Mouse (Mus musculus) 3134 (cell line): ENCODE measurements around the gene Anks1b.

ENCODE experiments used
- DNase-seq: peaks from one replicate; pipeline ENCODE4 v3.0.0-alpha.2; 2011; ENCODE audit warnings: low spot score; ENCODE audit not compliant: insufficient read length; ENCODE audit errors: extremely low read depth

Gene Anks1b

GRCm38 (mm10) chr10:90718684-90719083, 845.4 kb downstream of the Anks1b start:
- DNase-seq, result no peak

GRCm38 (mm10) chr10:90719996-90720395, 846.7 kb downstream of the Anks1b start:
- DNase-seq, result no peak

GRCm38 (mm10) chr10:90723071-90723494, 849.8 kb downstream of the Anks1b start:
- DNase-seq, result no peak

- no peak for DNase-seq
Observed at GRCm38 (mm10) chr10:90723941-90724341, 850.6 kb downstream of the Anks1b start.

GRCm38 (mm10) chr10:90724931-90725330, 851.6 kb downstream of the Anks1b start:
- DNase-seq, result no peak

- DNase-seq, result peak; percentile 30
Observed at GRCm38 (mm10) chr10:90728401-90729358, 855.4 kb downstream of the Anks1b start.

- no peak for DNase-seq
Observed at GRCm38 (mm10) chr10:90729527-90729926, 856.2 kb downstream of the Anks1b start.

- DNase-seq, result peak; percentile 27
Observed at GRCm38 (mm10) chr10:90732823-90733222, 859.5 kb downstream of the Anks1b start.

GRCm38 (mm10) chr10:90733632-90734031, 860.3 kb downstream of the Anks1b start:
- peak; percentile 14 for DNase-seq

- no peak for DNase-seq
Observed at GRCm38 (mm10) chr10:90738475-90738874, 865.2 kb downstream of the Anks1b start.

- no peak for DNase-seq
Observed at GRCm38 (mm10) chr10:90740956-90741355, 867.6 kb downstream of the Anks1b start.

GRCm38 (mm10) chr10:90751889-90752288, 878.6 kb downstream of the Anks1b start:
- no peak for DNase-seq

GRCm38 (mm10) chr10:90753106-90753505, 879.8 kb downstream of the Anks1b start:
- DNase-seq, result peak; percentile 11

- no peak for DNase-seq
Observed at GRCm38 (mm10) chr10:90757773-90758172, 884.5 kb downstream of the Anks1b start.

- DNase-seq, result no peak
Observed at GRCm38 (mm10) chr10:90759929-90760328, 886.6 kb downstream of the Anks1b start.

GRCm38 (mm10) chr10:90766261-90766660, 893.0 kb downstream of the Anks1b start:
- DNase-seq, result no peak

- DNase-seq, result no peak
Observed at GRCm38 (mm10) chr10:90770403-90770955, 897.2 kb downstream of the Anks1b start.

- no peak for DNase-seq
Observed at GRCm38 (mm10) chr10:90771046-90771445, 897.7 kb downstream of the Anks1b start.

- no peak for DNase-seq
Observed at GRCm38 (mm10) chr10:90771471-90772226, 898.3 kb downstream of the Anks1b start.

GRCm38 (mm10) chr10:90779561-90780400, 906.5 kb downstream of the Anks1b start:
- DNase-seq, result no peak
